Mouse (Mus musculus): ENCODE measurements at regions not wholly inside any gene's neighbourhood (a gene's known extent, or its start where the extent isn't known, plus 50 kb on each side); places are given as distances from the start of the nearest gene placed in this dataset.

- TF ChIP-seq POLR2A (IDR thresholded peaks at IDR 0.05; ENCODE audit: control insufficient read depth, low read depth, low read length) (no peak), CTCF (IDR thresholded peaks at IDR 0.05; ENCODE audit: control insufficient read depth, insufficient read depth, insufficient replicate concordance, low read depth, low read length) (no peak)
- Histone ChIP-seq H3K36me3 (ENCODE audit: control insufficient read depth, insufficient read depth, low read length) (no peaks in the 10 kb centered on the region), H3K4me3 (ENCODE audit: control insufficient read depth, low read depth, low read length) (no peak overlapping the region), H3K27ac (ENCODE audit: control insufficient read depth, insufficient read depth, low read depth, low read length) (no peak overlapping the region), H3K27me3 (ENCODE audit: control insufficient read depth, insufficient read depth, low read length) (peaks cover 4% of the 10 kb centered on the region; the same call in 1 of the 2 replicates), H3K4me1 (ENCODE audit: control insufficient read depth, insufficient read depth, low read length) (peaks cover 7% of the 10 kb centered on the region)
Measured at GRCm38 (mm10) chr12:106377761-106378160, 367.7 kb downstream of the Vrk1 start.

GRCm38 (mm10) chr12:106378303-106379075 lies 368.5 kb downstream of the Vrk1 start:
- Histone ChIP-seq H3K27ac (ENCODE audit: control insufficient read depth, insufficient read depth, low read depth, low read length) (no peak overlapping the region), H3K4me1 (ENCODE audit: control insufficient read depth, insufficient read depth, low read length) (peaks cover 7% of the 10 kb centered on the region), H3K4me3 (ENCODE audit: control insufficient read depth, low read depth, low read length) (no peak overlapping the region; the same call in 1 of the 2 replicates), H3K27me3 (ENCODE audit: control insufficient read depth, insufficient read depth, low read length) (peaks cover 4% of the 10 kb centered on the region; the same call in 1 of the 2 replicates), H3K36me3 (ENCODE audit: control insufficient read depth, insufficient read depth, low read length) (no peaks in the 10 kb centered on the region)
- TF ChIP-seq POLR2A (IDR thresholded peaks at IDR 0.05; ENCODE audit: control insufficient read depth, low read depth, low read length) (no peak), CTCF (IDR thresholded peaks at IDR 0.05; ENCODE audit: control insufficient read depth, insufficient read depth, insufficient replicate concordance, low read depth, low read length) (no peak)

GRCm38 (mm10) chr12:106379151-106379594 lies 369.1 kb downstream of the Vrk1 start:
- no peak overlapping the region for H3K27ac ChIP-seq (ENCODE audit: control insufficient read depth, insufficient read depth, low read depth, low read length)
- H3K36me3 ChIP-seq (ENCODE audit: control insufficient read depth, insufficient read depth, low read length), result no peaks in the 10 kb centered on the region
- H3K4me1 ChIP-seq (ENCODE audit: control insufficient read depth, insufficient read depth, low read length), result peaks cover 9% of the 10 kb centered on the region
- TF ChIP-seq CTCF (IDR thresholded peaks at IDR 0.05; ENCODE audit: control insufficient read depth, insufficient read depth, insufficient replicate concordance, low read depth, low read length) (peak; percentile 29; the same call in 1 of the 2 replicates), POLR2A (IDR thresholded peaks at IDR 0.05; ENCODE audit: control insufficient read depth, low read depth, low read length) (no peak)
- no peak overlapping the region; the same call in none of the 2 replicates for H3K4me3 ChIP-seq (ENCODE audit: control insufficient read depth, low read depth, low read length)
- H3K27me3 ChIP-seq (ENCODE audit: control insufficient read depth, insufficient read depth, low read length), result peaks cover 4% of the 10 kb centered on the region; the same call in 1 of the 2 replicates

GRCm38 (mm10) chr12:106379779-106380178 lies 369.8 kb downstream of the Vrk1 start:
- Histone ChIP-seq H3K27me3 (ENCODE audit: control insufficient read depth, insufficient read depth, low read length) (peaks cover 4% of the 10 kb centered on the region; the same call in 1 of the 2 replicates), H3K4me1 (ENCODE audit: control insufficient read depth, insufficient read depth, low read length) (peaks cover 9% of the 10 kb centered on the region), H3K4me3 (ENCODE audit: control insufficient read depth, low read depth, low read length) (no peak overlapping the region), H3K27ac (ENCODE audit: control insufficient read depth, insufficient read depth, low read depth, low read length) (no peak overlapping the region), H3K36me3 (ENCODE audit: control insufficient read depth, insufficient read depth, low read length) (no peaks in the 10 kb centered on the region)
- no peak for TF ChIP-seq POLR2A (IDR thresholded peaks at IDR 0.05; ENCODE audit: control insufficient read depth, low read depth, low read length)
- no peak for TF ChIP-seq CTCF (IDR thresholded peaks at IDR 0.05; ENCODE audit: control insufficient read depth, insufficient read depth, insufficient replicate concordance, low read depth, low read length)

- no peak overlapping the region for H3K4me3 ChIP-seq (ENCODE audit: control insufficient read depth, low read depth, low read length)
- H3K27ac ChIP-seq (ENCODE audit: control insufficient read depth, insufficient read depth, low read depth, low read length), result no peak overlapping the region
- no peak for TF ChIP-seq POLR2A (IDR thresholded peaks at IDR 0.05; ENCODE audit: control insufficient read depth, low read depth, low read length)
- no peak for TF ChIP-seq CTCF (IDR thresholded peaks at IDR 0.05; ENCODE audit: control insufficient read depth, insufficient read depth, insufficient replicate concordance, low read depth, low read length)
- H3K27me3 ChIP-seq (ENCODE audit: control insufficient read depth, insufficient read depth, low read length), result peaks cover 4% of the 10 kb centered on the region; the same call in 1 of the 2 replicates
- H3K36me3 ChIP-seq (ENCODE audit: control insufficient read depth, insufficient read depth, low read length), result no peaks in the 10 kb centered on the region
- peaks cover 9% of the 10 kb centered on the region for H3K4me1 ChIP-seq (ENCODE audit: control insufficient read depth, insufficient read depth, low read length)
Measured at GRCm38 (mm10) chr12:106381821-106382220, 371.8 kb downstream of the Vrk1 start.

GRCm38 (mm10) chr12:106389214-106389613 lies 379.2 kb downstream of the Vrk1 start:
- no peaks in the 10 kb centered on the region for H3K36me3 ChIP-seq (ENCODE audit: control insufficient read depth, insufficient read depth, low read length)
- no peaks in the 10 kb centered on the region; the same call in 1 of the 2 replicates for H3K4me1 ChIP-seq (ENCODE audit: control insufficient read depth, insufficient read depth, low read length)
- TF ChIP-seq POLR2A (IDR thresholded peaks at IDR 0.05; ENCODE audit: control insufficient read depth, low read depth, low read length), result no peak
- H3K27ac ChIP-seq (ENCODE audit: control insufficient read depth, insufficient read depth, low read depth, low read length), result no peak overlapping the region
- no peak overlapping the region for H3K4me3 ChIP-seq (ENCODE audit: control insufficient read depth, low read depth, low read length)
- H3K27me3 ChIP-seq (ENCODE audit: control insufficient read depth, insufficient read depth, low read length), result no peaks in the 10 kb centered on the region

- Histone ChIP-seq H3K4me1 (ENCODE audit: control insufficient read depth, insufficient read depth, low read length) (no peaks in the 10 kb centered on the region; the same call in 1 of the 2 replicates), H3K27me3 (ENCODE audit: control insufficient read depth, insufficient read depth, low read length) (no peaks in the 10 kb centered on the region), H3K36me3 (ENCODE audit: control insufficient read depth, insufficient read depth, low read length) (no peaks in the 10 kb centered on the region), H3K4me3 (ENCODE audit: control insufficient read depth, low read depth, low read length) (no peak overlapping the region), H3K27ac (ENCODE audit: control insufficient read depth, insufficient read depth, low read depth, low read length) (no peak overlapping the region)
- TF ChIP-seq POLR2A (IDR thresholded peaks at IDR 0.05; ENCODE audit: control insufficient read depth, low read depth, low read length) (no peak), CTCF (IDR thresholded peaks at IDR 0.05; ENCODE audit: control insufficient read depth, insufficient read depth, insufficient replicate concordance, low read depth, low read length) (no peak)
Measured at GRCm38 (mm10) chr12:106392316-106392715, 382.3 kb downstream of the Vrk1 start.

Measured in testis, adult 2 months (tissue).